Mouse (Mus musculus) heart, embryonic 13.5 days (tissue): ENCODE measurements around the gene Atf7. TPM values are rescaled to one million over a fixed set of nuclear protein-coding genes. Genes with fewer than 3 reads are reported as not detected.

Experiments used
- ATAC-seq: fragments of 200-750 bp; cut with Nextera tagmentation; 2 replicates; pipeline ENCODE4 v1.8.0; 2017; ENCODE audit warnings: moderate TSS enrichment; ENCODE audit not compliant: insufficient number of reproducible peaks, low FRiP score, low TSS enrichment; ENCODE audit errors: extremely low read depth
- H3K27ac ChIP-seq: fragments of 300-500 bp; sonication (generic); replicated peaks from 2 replicates; pipeline ENCODE4 v1.5.1; 2015; ENCODE audit warnings: moderate library complexity, mild to moderate bottlenecking, inconsistent platforms
- H3K27me3 ChIP-seq: fragments of 300-500 bp; sonication (generic); replicated peaks from 2 replicates; pipeline ENCODE4 v1.6.1; 2015; ENCODE audit warnings: mild to moderate bottlenecking, inconsistent platforms
- H3K36me3 ChIP-seq: fragments of 300-500 bp; sonication (generic); 2 replicates; pipeline ENCODE4 v1.6.1; 2015; ENCODE audit warnings: mild to moderate bottlenecking, inconsistent platforms
- H3K4me1 ChIP-seq: fragments of 300-500 bp; sonication (generic); 2 replicates; pipeline ENCODE4 v1.6.1; 2015; ENCODE audit warnings: inconsistent platforms
- H3K4me2 ChIP-seq: fragments of 300-500 bp; sonication (generic); 2 replicates; pipeline ENCODE4 v1.6.1; 2015; ENCODE audit warnings: inconsistent platforms, mild to moderate bottlenecking, moderate library complexity
- H3K4me3 ChIP-seq: fragments of 300-500 bp; sonication (generic); 2 replicates; pipeline ENCODE4 v1.5.1; 2015; ENCODE audit warnings: moderate library complexity, mild to moderate bottlenecking, inconsistent platforms
- H3K9ac ChIP-seq: fragments of 300-500 bp; sonication (generic); 2 replicates; pipeline ENCODE4 v1.6.1; 2015; ENCODE audit warnings: inconsistent platforms, mild to moderate bottlenecking, moderate library complexity
- H3K9me3 ChIP-seq: fragments of 300-500 bp; sonication (generic); 2 replicates; pipeline ENCODE4 v1.6.1; 2016; ENCODE audit warnings: inconsistent platforms
- WGBS: fragments of 180-500 bp; shearing (Covaris S2); methylation state at CpG from one replicate; pipeline ENCODE4 v1.1.7; 2015; ENCODE audit warnings: mixed read lengths; 5-methylcytosine and 5-hydroxymethylcytosine counted together
- polyA plus RNA-seq: library from polyadenylated mRNA; unstranded; fragments of >200 nt; fragmentation: Nextera tagmentation; extraction: Ambion mirVana; gene quantifications from 2 replicates; pipeline ENCODE4 v1.2.1, GENCODE M21; 2015

The Atf7 gene
- polyA plus RNA-seq, 1 experiment from 2014 or later: 25.1 TPM

DNA sequence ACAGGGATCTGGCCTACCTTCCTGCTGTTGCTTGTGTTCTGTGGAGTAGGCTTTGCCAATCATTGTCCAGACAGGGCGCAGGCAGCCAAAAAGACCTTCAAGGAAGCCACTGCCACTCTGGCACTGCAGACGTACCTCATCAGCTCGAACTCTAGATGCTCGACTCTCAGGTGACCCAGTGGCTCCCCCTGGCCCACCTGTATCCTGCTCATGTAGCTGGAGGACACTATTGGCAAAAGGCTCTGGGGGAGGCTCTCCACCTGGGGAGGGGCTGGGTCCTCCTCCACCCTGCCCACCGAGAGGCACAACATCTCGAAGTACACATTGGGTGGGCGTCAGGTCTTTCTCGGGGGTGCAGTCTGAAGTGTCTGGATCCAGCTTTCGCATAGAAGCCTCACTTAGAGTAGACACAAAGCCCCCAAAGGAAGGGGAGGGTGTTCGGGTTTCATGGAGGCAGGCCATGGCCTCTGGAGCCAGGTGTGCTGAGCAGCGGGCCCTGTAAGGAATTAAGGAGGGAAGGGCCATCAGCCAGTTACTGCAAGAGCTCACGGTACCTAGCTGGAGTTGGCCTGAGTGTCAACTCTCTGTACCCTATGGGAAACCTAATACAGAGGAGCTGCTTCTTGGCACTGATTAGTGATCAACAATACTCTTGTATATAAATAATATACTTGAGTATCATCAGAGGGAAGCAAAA is 120.0 kb downstream of the Atf7 start:
- H3K27ac ChIP-seq: 0 out of 2 replicates have a peak overlapping the region, but pooled peaks have one; percentile 48
- H3K27me3 ChIP-seq: no peaks in the 10 kb centered on the region
- peaks cover 57% of the 10 kb centered on the region for H3K36me3 ChIP-seq
- H3K4me2 ChIP-seq: no peak overlapping the region
- WGBS: 65% methylated on average over 12 of the region's 12 CpGs
- no peak for ATAC-seq
- peaks cover 30% of the 10 kb centered on the region for H3K4me1 ChIP-seq
- H3K9ac ChIP-seq: no peak overlapping the region
- no peak overlapping the region for H3K4me3 ChIP-seq
- H3K9me3 ChIP-seq: no peaks in the 10 kb centered on the region

DNA sequence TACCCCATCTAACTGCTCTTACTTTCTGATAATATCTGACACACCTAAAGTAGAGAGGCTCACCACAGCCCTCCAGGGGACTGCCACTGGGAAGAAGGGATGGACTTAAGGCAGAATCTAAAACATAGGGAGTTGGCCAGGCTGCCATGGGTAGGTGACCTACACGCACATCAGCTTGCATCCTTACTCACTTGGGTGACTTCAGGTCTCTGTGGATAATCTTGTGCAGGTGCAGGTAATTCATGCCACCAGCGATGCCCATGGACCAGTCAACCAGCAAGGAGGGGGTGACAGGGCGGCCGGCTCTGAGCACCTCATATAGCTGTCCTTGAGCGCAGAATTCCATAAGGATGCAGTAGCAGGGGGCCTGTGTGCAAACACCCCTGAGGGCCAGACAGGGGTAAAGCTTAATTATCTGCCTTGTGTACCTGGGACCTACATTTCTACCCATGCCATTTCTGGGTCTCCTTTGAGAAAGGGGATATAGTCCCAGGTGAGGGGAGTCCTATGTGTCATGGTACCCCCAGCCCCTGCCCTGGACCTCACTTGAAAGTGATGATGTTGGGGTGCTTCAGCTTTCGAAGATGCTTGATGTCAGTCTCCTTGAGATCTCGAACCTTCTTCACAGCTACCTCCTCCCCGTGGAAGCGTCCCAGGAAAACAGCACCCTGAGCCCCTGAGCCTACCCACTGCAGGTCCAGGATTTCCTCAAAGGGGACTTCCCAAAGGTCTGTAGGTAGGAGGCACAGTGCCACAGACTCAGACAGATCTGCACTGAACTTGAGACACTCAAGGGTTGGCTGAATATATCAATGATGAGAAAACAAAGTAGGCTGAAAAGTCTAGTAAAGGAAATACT is 121.1 kb downstream of the Atf7 start:
- no peak overlapping the region for H3K4me3 ChIP-seq
- no peaks in the 10 kb centered on the region for H3K9me3 ChIP-seq
- H3K27me3 ChIP-seq: no peaks in the 10 kb centered on the region
- H3K9ac ChIP-seq: no peak overlapping the region
- 0 out of 2 replicates have a peak, but pooled peaks have one; percentile 12 for ATAC-seq
- H3K4me1 ChIP-seq: peaks cover 20% of the 10 kb centered on the region
- H3K4me2 ChIP-seq: no peak overlapping the region
- 87% methylated on average over 9 of the region's 9 CpGs for WGBS
- H3K27ac ChIP-seq: no peak overlapping the region
- peaks cover 68% of the 10 kb centered on the region for H3K36me3 ChIP-seq

DNA sequence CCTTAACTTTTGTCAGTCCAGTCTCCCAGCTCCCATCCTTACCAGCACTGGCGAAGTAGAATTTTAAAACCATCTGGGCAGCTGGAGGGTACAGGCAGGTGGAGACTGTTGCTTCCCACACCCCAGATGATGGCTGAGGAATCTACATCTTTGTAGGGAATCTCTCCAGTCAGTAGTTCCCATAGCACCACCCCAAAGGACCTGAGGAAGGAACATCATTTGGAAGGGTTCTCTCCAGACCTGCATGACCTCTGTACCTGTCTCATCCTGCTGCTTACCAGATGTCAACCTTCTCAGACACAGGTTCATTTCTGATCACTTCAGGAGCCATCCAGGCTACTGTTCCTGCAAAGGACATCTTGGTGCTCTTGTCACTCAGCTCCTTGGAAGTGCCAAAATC is 121.8 kb downstream of the Atf7 start, which contains the start of gene Gm10337:
Gene Gm10337 (plus strand): TSS at position 276 of the 400 bp plus-strand sequence.
- no peak within 1 kb of the TSS for H3K27ac ChIP-seq
- H3K9ac ChIP-seq: no peak within 1 kb of the TSS
- no peaks in the 10 kb centered on the region for H3K27me3 ChIP-seq
- H3K4me1 ChIP-seq: peaks cover 15% of the 10 kb centered on the region
- peaks cover 75% of the 10 kb centered on the region for H3K36me3 ChIP-seq
- no peak within 1 kb of the TSS for H3K4me2 ChIP-seq
- 86% methylated on average over 1 of the region's 1 CpGs for WGBS
- H3K4me3 ChIP-seq: no peak within 1 kb of the TSS
- H3K9me3 ChIP-seq: no peaks in the 10 kb centered on the region
- ATAC-seq: no peak

DNA sequence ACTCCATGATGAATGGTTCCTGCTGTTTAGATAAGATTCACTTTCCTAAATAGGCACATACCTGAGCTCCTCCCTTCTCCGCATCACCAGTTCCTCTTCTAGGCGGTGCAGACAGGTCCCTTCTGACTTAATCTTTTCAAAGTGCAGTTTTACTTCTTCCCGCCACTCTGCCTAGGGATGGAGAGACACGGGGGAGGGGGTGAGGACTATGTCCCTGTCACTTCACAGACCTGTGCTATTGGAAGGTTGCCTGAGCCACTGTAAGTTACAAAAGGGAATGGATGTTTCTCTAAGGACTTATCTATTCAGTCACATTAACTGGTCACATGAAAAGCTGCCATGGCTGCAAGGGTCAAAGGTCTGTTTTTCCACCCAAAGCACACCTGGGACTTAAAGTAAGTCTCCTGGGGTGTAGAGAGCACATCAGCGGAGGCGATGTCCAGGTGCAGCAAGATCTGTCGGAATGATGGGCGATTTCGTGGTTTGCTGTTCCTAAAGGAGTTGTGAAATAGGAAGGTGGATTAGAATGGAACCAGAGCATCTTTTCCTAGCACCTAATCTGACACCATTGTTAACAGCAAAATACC is 122.9 kb downstream of the Atf7 start:
- ATAC-seq: no peak
- Histone ChIP-seq H3K4me1 (peaks cover 15% of the 10 kb centered on the region), H3K4me3 (no peak overlapping the region), H3K27me3 (no peaks in the 10 kb centered on the region), H3K27ac (no peak overlapping the region), H3K36me3 (peaks cover 81% of the 10 kb centered on the region), H3K4me2 (no peak overlapping the region), H3K9me3 (no peaks in the 10 kb centered on the region), H3K9ac (no peak overlapping the region)
- WGBS: 70% methylated on average over 9 of the region's 9 CpGs

DNA sequence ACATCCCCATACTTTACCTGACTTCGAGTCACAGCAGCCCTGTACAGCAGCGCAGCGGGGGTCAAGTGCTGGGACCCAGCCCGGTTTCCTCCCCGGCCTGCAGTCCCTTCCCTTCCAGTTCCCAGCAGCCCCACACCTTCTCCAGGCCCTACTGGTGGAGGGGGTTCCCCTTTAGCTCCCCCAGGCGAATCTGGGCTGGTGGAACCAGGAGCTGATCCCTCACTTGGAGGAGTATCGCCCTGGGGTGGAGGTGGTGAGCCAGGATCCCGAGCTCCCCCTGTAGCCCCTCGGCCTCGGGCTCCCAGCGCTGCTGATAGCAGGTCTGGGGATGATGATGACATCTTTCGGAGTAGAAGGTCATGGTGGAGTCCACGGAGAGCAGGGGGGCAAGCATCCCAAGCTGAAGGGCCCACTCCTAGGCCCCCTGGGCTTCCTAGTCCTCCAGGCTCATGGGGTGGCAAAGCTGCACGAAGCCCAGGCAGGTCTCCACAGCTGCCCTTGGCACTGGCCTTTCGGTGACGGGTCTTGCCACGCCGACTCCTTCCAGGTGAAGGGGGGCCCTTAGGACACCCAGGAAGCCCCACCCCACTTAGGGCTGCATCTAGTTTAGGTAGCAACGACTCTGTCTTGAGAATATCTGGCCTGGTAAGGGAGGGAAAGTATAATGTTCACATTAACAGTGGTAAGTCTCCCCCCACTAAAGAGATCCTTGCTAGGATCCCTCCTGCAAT is 124.0 kb downstream of the Atf7 start:
- peaks cover 90% of the 10 kb centered on the region for H3K36me3 ChIP-seq
- peaks cover 14% of the 10 kb centered on the region for H3K4me1 ChIP-seq
- H3K27ac ChIP-seq: no peak overlapping the region
- H3K27me3 ChIP-seq: no peaks in the 10 kb centered on the region
- no peak for ATAC-seq
- H3K4me3 ChIP-seq: no peak overlapping the region
- H3K9ac ChIP-seq: no peak overlapping the region
- WGBS: 83% methylated on average over 19 of the region's 19 CpGs
- no peak overlapping the region for H3K4me2 ChIP-seq
- H3K9me3 ChIP-seq: no peaks in the 10 kb centered on the region

DNA sequence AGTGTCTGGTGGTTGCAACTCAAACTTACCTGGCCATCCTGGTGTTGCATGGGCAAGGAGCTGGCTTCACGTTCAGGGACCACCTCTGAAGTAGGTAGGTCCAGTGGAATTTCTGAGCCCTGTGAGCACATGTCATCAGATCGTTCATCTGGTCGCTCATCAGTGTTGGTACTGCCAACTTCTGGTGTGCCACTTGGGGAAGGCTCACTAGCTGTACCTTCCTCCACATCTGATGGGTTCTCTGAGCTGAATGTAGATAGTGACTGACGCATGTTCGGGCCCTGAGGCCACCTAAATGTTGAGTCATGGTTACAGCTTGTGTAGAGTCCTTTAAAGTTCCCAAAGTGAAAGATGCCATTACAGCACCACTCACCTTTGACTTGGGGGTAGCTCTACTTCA is 124.8 kb downstream of the Atf7 start:
- Histone ChIP-seq H3K4me3 (no peak overlapping the region), H3K9me3 (no peaks in the 10 kb centered on the region), H3K36me3 (peaks cover 98% of the 10 kb centered on the region), H3K27me3 (no peaks in the 10 kb centered on the region), H3K4me1 (peaks cover 7% of the 10 kb centered on the region), H3K4me2 (no peak overlapping the region), H3K27ac (no peak overlapping the region), H3K9ac (no peak overlapping the region)
- no peak for ATAC-seq
- WGBS: 84% methylated on average over 5 of the region's 5 CpGs

DNA sequence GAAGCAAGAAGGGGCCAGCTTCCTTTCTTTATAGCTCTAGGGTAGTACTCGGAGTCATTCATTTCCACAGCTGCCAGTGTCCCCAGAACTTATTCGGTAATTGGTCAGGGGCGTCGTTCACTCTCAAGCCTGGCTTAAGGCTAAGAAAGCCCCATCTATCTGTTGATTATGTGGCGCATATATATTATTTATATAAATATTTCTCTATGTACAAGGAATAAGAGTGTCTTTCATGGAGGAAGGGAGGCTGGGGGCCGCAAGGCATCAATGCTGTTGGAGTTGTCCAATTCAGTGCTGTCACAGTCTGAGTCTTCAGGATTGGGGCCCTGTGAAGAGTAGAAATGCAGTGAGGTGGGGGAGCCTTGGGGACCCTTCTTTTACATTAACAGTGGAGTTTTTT is 125.4 kb downstream of the Atf7 start:
- no peaks in the 10 kb centered on the region for H3K9me3 ChIP-seq
- no peak overlapping the region for H3K27ac ChIP-seq
- H3K36me3 ChIP-seq: peaks cover 99% of the 10 kb centered on the region
- H3K4me1 ChIP-seq: peaks cover under 1% of the 10 kb centered on the region; the same call in 1 of the 2 replicates
- no peak overlapping the region for H3K4me3 ChIP-seq
- 91% methylated on average over 6 of the region's 6 CpGs for WGBS
- no peaks in the 10 kb centered on the region for H3K27me3 ChIP-seq
- no peak overlapping the region for H3K4me2 ChIP-seq
- no peak for ATAC-seq
- no peak overlapping the region for H3K9ac ChIP-seq

DNA sequence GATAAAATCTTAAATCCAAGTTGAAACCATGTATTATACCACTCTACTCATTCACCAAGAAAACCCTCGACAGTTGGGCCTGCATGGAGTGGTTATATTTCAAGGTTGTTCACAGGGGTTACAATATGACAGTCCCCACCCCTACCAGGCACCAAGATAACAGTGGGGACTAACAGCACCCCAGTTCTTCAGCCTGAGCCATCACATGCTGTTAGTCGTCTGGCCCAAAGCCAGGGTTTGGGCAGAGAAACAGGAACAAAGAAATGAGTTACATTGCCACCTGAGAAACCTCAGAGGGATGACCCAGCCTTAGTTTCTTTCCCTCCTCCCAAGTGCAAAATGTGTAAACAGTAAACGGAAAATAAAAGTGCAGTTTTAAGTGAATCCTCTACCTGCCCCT is 125.9 kb downstream of the Atf7 start:
- no peak for ATAC-seq
- no peak overlapping the region for H3K9ac ChIP-seq
- no peaks in the 10 kb centered on the region for H3K9me3 ChIP-seq
- H3K4me2 ChIP-seq: no peak overlapping the region
- no peak overlapping the region for H3K4me3 ChIP-seq
- H3K4me1 ChIP-seq: no peaks in the 10 kb centered on the region
- peaks cover 99% of the 10 kb centered on the region for H3K36me3 ChIP-seq
- no peak overlapping the region for H3K27ac ChIP-seq
- 67% methylated on average over 3 of the region's 3 CpGs for WGBS
- H3K27me3 ChIP-seq: no peaks in the 10 kb centered on the region

DNA sequence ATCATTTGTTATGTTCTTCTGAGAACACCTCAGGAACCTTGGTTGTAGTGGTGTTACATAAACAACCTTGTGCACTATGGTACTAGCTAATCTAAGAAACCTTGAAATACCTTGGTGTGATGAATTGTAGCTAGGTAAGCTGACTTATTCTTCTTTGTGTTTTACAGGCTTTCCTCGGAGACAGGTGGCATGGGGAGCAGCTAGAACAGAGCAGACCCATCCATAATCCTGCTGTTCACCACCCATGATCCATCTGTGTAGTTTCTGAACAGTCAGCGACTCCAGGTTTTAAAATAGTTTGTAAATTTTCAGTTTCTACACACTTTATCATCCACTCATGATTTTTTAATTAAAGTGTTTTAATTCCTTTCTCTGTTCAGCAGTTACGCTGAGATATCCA is 126.9 kb downstream of the Atf7 start:
- Histone ChIP-seq H3K9me3 (no peaks in the 10 kb centered on the region), H3K27me3 (no peaks in the 10 kb centered on the region), H3K4me3 (no peak overlapping the region), H3K4me2 (no peak overlapping the region), H3K36me3 (peaks cover 99% of the 10 kb centered on the region), H3K27ac (no peak overlapping the region), H3K9ac (no peak overlapping the region), H3K4me1 (no peaks in the 10 kb centered on the region)
- no peak for ATAC-seq
- 88% methylated on average over 3 of the region's 3 CpGs for WGBS

DNA sequence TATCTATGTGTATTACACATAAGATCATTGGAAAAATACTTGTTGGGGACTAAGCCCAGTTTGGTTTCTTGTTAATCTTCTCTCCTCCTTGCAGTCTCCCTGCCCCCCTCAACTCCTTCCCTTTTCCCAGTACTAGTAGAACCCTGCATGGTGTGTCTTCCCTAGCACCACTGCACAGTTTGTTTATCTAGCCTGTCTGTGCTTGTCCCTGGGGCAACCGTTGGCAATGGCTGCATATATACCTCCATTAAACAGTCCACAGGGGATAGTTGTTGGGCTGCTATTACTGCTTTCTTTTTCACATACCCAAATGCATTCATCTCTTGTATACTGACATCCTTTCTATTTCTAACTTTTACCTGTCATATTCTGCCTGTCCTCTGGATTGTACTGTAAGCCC is 137.6 kb downstream of the Atf7 start:
- peaks cover 91% of the 10 kb centered on the region for H3K36me3 ChIP-seq
- no peak overlapping the region for H3K27ac ChIP-seq
- H3K4me2 ChIP-seq: no peak overlapping the region
- 76% methylated on average over 1 of the region's 1 CpGs for WGBS
- H3K4me3 ChIP-seq: no peak overlapping the region
- no peaks in the 10 kb centered on the region for H3K27me3 ChIP-seq
- no peaks in the 10 kb centered on the region for H3K9me3 ChIP-seq
- ATAC-seq: no peak
- peaks cover 19% of the 10 kb centered on the region for H3K4me1 ChIP-seq
- H3K9ac ChIP-seq: no peak overlapping the region

DNA sequence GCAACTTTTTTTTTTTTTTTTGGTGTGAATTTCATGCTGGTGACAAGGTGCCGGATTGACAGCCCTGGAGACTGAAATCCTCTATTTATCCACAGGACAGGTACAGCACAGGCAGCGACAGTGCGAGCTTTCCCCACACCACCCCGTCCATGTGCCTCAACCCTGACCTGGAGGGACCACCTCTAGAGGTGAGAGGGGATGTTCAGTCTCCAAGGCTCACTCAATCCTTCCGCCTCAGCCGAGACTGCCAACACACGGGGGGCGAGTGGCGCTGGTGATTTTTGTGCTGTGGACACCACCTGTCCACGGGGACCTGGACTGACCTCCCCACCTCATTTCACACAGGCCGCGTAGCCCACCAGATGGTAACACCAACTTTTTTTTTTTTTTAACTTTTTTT is 139.4 kb downstream of the Atf7 start:
- Histone ChIP-seq H3K9ac (no peak overlapping the region), H3K4me1 (peaks cover 33% of the 10 kb centered on the region), H3K27me3 (no peaks in the 10 kb centered on the region), H3K36me3 (peaks cover 94% of the 10 kb centered on the region), H3K4me2 (no peak overlapping the region), H3K9me3 (no peaks in the 10 kb centered on the region), H3K27ac (no peak overlapping the region), H3K4me3 (no peak overlapping the region)
- no peak for ATAC-seq
- 85% methylated on average over 12 of the region's 12 CpGs for WGBS
